ENCODE assay signal across 12 mouse cellular contexts in genomic region chr13:20255380-20255779, GRCm38 (mm10).
DNase-seq lines count a peak whose midpoint lies in the region; ATAC-seq lines count a peak whose summit lies in the region.
"Had no signal": no experiment of that assay in that cellular context is flagged by ENCODE, and none has a peak within 500 bp of the region (broad histone marks: within the 10 kb centered on the region; RNA-seq: fewer than 3 reads in every experiment).

No protein-coding gene starts in this region.

- no peaks in the 10 kb centered on the region for H3K9me3 ChIP-seq in hindbrain, embryonic 16.5 days (ENCODE audit: control insufficient read depth, low read length)
- H3K9me3 ChIP-seq in hindbrain, embryonic 13.5 days: no peaks in the 10 kb centered on the region
- H3K9me3 ChIP-seq in liver, embryonic 11.5 days (ENCODE audit: control insufficient read depth, low read length): no peaks in the 10 kb centered on the region
- H3K9me3 ChIP-seq: forebrain, embryonic 13.5 days; stomach, embryonic 15.5 days had no signal

- DNase-seq in adipocyte (ENCODE audit: low spot score): peak; percentile 46
- peak; percentile 50 for DNase-seq in gastrocnemius, postnatal 14 days
- DNase-seq in kidney, postnatal 25 days: peak; percentile 24 to 49
- DNase-seq in left cerebral cortex, postnatal 10 days (ENCODE audit: extremely low spot score in 1 of 2, low spot score in 2 of 2): no peak
- no peak for DNase-seq in T-cell, adult 2 months (ENCODE audit: low spot score)
- DNase-seq in liver, embryonic 11.5 days (ENCODE audit: low spot score): no peak

- no peak overlapping the region for H3K27ac ChIP-seq in hindbrain, embryonic 16.5 days (ENCODE audit: low read depth, low read length)
- no peak overlapping the region for H3K27ac ChIP-seq in hindbrain, embryonic 13.5 days
- H3K27ac ChIP-seq in liver, embryonic 11.5 days (ENCODE audit: low read depth, low read length): no peak overlapping the region
- H3K27ac ChIP-seq: forebrain, embryonic 13.5 days; hindbrain, embryonic 14.5 days; liver, embryonic 14.5 days; stomach, embryonic 15.5 days had no signal

- H3K9ac ChIP-seq in hindbrain, embryonic 16.5 days (ENCODE audit: low read depth, low read length): no peak overlapping the region
- H3K9ac ChIP-seq in hindbrain, embryonic 13.5 days: no peak overlapping the region
- H3K9ac ChIP-seq in liver, embryonic 11.5 days (ENCODE audit: low read depth, low read length): no peak overlapping the region
- H3K9ac ChIP-seq: forebrain, embryonic 13.5 days; hindbrain, embryonic 14.5 days; liver, embryonic 14.5 days; stomach, embryonic 15.5 days had no signal

- no peaks in the 10 kb centered on the region for H3K27me3 ChIP-seq in hindbrain, embryonic 16.5 days (replicated peaks; ENCODE audit: control insufficient read depth, insufficient read depth, low read length)
- no peaks in the 10 kb centered on the region for H3K27me3 ChIP-seq in hindbrain, embryonic 13.5 days
- no peaks in the 10 kb centered on the region for H3K27me3 ChIP-seq in liver, embryonic 11.5 days (replicated peaks; ENCODE audit: control insufficient read depth, insufficient read depth, low read length)
- H3K27me3 ChIP-seq: forebrain, embryonic 13.5 days; stomach, embryonic 15.5 days had no signal

- no peaks in the 10 kb centered on the region for H3K4me1 ChIP-seq in hindbrain, embryonic 16.5 days (ENCODE audit: control insufficient read depth, insufficient read depth, low read depth, low read length)
- no peaks in the 10 kb centered on the region for H3K4me1 ChIP-seq in hindbrain, embryonic 13.5 days (replicated peaks)
- H3K4me1 ChIP-seq in liver, embryonic 11.5 days (replicated peaks; ENCODE audit: control insufficient read depth, insufficient read depth, low read length): no peaks in the 10 kb centered on the region
- H3K4me1 ChIP-seq: forebrain, embryonic 13.5 days; stomach, embryonic 15.5 days had no signal

- intact Hi-C loops in gastrocnemius, postnatal 14 days (cut with DNase I; ENCODE audit: low total_unique reads): no loop called here
- intact Hi-C loops in left cerebral cortex, postnatal 10 days (cut with DNase I): no loop called here

- H3K4me2 ChIP-seq in hindbrain, embryonic 16.5 days (ENCODE audit: low read length): no peak overlapping the region
- no peak overlapping the region for H3K4me2 ChIP-seq in hindbrain, embryonic 13.5 days
- H3K4me2 ChIP-seq in liver, embryonic 11.5 days: no peak overlapping the region
- H3K4me2 ChIP-seq: forebrain, embryonic 13.5 days; hindbrain, embryonic 14.5 days; stomach, embryonic 15.5 days had no signal

- H3K4me3 ChIP-seq in hindbrain, embryonic 16.5 days (ENCODE audit: low read length): no peak overlapping the region
- H3K4me3 ChIP-seq in hindbrain, embryonic 13.5 days: no peak overlapping the region
- H3K4me3 ChIP-seq in liver, embryonic 11.5 days (ENCODE audit: low read depth, low read length): no peak overlapping the region
- H3K4me3 ChIP-seq: forebrain, embryonic 13.5 days; stomach, embryonic 15.5 days had no signal

- ATAC-seq in hindbrain, embryonic 16.5 days: peak; percentile 27; the same call in 1 of the 2 replicates
- ATAC-seq in hindbrain, embryonic 13.5 days (ENCODE audit: low FRiP score): no peak
- no peak for ATAC-seq in liver, embryonic 11.5 days (replicated peaks; ENCODE audit: low FRiP score)
- ATAC-seq: forebrain, embryonic 13.5 days had no signal

- H3K36me3 ChIP-seq in hindbrain, embryonic 16.5 days (ENCODE audit: control insufficient read depth, insufficient read depth, low read length): no peaks in the 10 kb centered on the region
- H3K36me3 ChIP-seq in hindbrain, embryonic 13.5 days: no peaks in the 10 kb centered on the region
- no peaks in the 10 kb centered on the region for H3K36me3 ChIP-seq in liver, embryonic 11.5 days (ENCODE audit: control insufficient read depth, insufficient read depth, low read length)
- H3K36me3 ChIP-seq: stomach, embryonic 15.5 days had no signal

- WGBS in hindbrain, embryonic 16.5 days: 78% methylated on average over 3 of the region's 3 CpGs
- WGBS in hindbrain, embryonic 13.5 days: 88% methylated on average over 3 of the region's 3 CpGs
- 80% methylated on average over 3 of the region's 3 CpGs for WGBS in liver, embryonic 11.5 days

Comparison
In these comparisons a context has a peak if more than half of its experiments do, and no peak if none do; other contexts are left out.
1. DNase-seq: peak in adipocyte (single experiment), gastrocnemius, postnatal 14 days (single experiment) and kidney, postnatal 25 days (2 of 2); none in left cerebral cortex, postnatal 10 days (0 of 2), T-cell, adult 2 months (single experiment) and liver, embryonic 11.5 days (single experiment).